Mouse (Mus musculus) pancreas, adult 10 weeks (tissue): ENCODE results near the gene Bmp15. TPM values are rescaled to one million over a fixed set of nuclear protein-coding genes. Genes with fewer than 3 reads are reported as not detected.

ENCODE experiments used
- polyA plus RNA-seq: library from polyadenylated mRNA; stranded (reverse); fragments of 350-450 nt; fragmentation: Illumina TruSeq; extraction: RNeasy Lipid Tissue Mini Kit (QIAGEN cat#74804); gene quantifications from one replicate; pipeline ENCODE4 v1.2.3, GENCODE M21; 2015; ENCODE audit warnings: low read depth, low replicate concordance; ENCODE audit not compliant: insufficient read depth

The Bmp15 gene
- not detected for polyA plus RNA-seq

DNA sequence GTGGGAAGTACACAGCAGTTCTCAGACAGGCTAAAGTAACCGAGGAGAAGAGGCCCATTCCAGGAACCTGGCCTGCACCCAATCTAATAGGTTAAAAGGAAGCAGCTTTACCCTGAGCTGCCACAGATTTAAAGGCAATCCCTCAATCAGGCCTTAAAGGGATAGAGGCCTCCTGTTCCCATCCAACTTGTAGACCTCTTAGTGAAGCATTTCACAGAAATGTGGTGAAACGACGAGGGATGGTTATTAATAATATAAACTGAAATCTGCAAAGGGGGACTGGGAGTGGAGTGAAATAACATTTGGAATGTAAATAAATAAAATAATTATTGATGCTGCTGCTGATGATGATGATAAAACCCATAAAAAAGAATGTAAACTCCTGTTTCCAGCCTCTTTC, at the start of gene Bmp15:
Bmp15 (minus strand) TSS at position 101 of the 400 bp plus-strand sequence.

Other genes starting within 250 kb of the Bmp15 start
- not detected for gene AU022751, start 237.3 kb downstream of the Bmp15 start, polyA plus RNA-seq
- not detected for gene Nudt10, start 147.7 kb downstream of the Bmp15 start, polyA plus RNA-seq
- gene Shroom4, start 79.1 kb upstream of the Bmp15 start, polyA plus RNA-seq: 2.9 TPM